Mouse (Mus musculus) G1E (cell line): ENCODE measurements at regions not wholly inside any gene's neighbourhood (a gene's known extent, or its start where the extent isn't known, plus 50 kb on each side); places are given as distances from the start of the nearest gene placed in this dataset.

Source experiments
- CTCF ChIP-seq: IDR thresholded peaks from 2 replicates; pipeline ENCODE4 v1.5.1; 2012; ENCODE audit warnings: low read depth, low read length, inconsistent platforms, mixed read lengths
- GATA1 ChIP-seq: IDR thresholded peaks from 2 replicates; pipeline ENCODE4 v1.6.1; 2012; ENCODE audit warnings: borderline replicate concordance, low read length, inconsistent platforms, mixed read lengths
- POLR2AphosphoS5 ChIP-seq: IDR thresholded peaks from 2 replicates; pipeline ENCODE4 v1.6.1; 2012; ENCODE audit warnings: low read depth, low read length, inconsistent platforms; ENCODE audit not compliant: insufficient replicate concordance
- TAL1 ChIP-seq: conservative IDR thresholded peaks from 2 replicates; pipeline ENCODE4 v1.6.1; 2012; ENCODE audit warnings: low read depth, low read length, inconsistent platforms, mixed read lengths

DNA sequence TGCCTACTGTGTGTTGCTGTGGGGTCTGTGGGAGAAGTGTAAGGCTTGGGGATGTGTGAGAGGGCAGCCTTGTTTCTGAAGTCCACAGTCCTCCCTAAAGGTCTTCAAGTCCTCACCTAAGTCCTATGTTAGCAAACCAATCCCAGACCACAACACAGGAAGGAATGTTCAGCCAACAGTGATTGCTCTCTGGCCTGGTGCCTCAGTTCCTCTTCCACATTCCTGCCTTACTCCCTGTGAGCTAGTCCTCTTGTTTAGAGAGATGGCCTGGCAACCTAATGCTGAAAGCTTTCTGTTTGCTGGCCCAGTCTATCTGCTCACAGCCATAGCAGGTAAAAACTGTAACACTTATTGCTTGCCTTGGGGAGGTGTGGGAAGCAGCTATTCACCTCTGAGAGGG lies 58.4 kb upstream of the Habp2 start:
- TF ChIP-seq CTCF (no peak), TAL1 (no peak), GATA1 (no peak), POLR2AphosphoS5 (no peak)
